ENCODE assay signal across 8 mouse cellular contexts in the genomic region with DNA sequence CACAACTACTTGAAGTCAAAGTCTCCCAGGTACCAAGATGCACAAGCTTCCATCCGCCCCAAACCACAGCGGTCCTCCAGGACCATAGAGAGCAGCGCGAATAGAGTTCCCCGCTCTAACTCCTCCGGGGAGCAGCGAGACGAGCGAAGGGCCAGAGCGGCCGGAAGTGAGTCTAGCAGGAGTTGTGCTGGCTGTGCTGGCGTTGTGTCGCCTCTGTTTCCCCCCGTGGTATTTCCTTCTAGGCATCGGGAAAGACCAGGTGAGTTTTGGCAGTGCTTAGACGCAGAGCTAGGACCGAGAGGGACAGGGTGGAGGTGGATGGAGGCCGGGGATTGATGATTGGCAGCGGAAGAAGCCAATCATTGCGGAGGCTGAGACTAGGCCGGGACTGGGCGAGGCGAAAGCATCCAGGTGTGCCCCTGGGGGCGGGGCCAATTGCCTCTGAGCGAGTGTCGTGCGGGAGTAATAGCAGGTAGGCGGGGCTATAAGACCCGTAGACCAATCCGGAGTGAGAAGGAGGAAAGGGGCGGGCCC. TPM values are rescaled to one million over a fixed set of nuclear protein-coding genes. Genes with fewer than 3 reads are reported as not detected.
A peak's percentile ranks its signal among the peaks of the same experiment; 100 is the strongest.
DNase-seq lines count a peak whose midpoint lies in the region; ATAC-seq and TF ChIP-seq lines count a peak whose summit lies in the region.

No protein-coding gene starts in this region.

- no peaks in the 10 kb centered on the region for H3K4me1 ChIP-seq in ES-Bruce4 (ENCODE audit: control insufficient read depth, insufficient read depth, low read length)
- peaks cover 24% of the 10 kb centered on the region for H3K4me1 ChIP-seq in forebrain, embryonic 14.5 days (ENCODE audit: control insufficient read depth, insufficient read depth, low read length)
- H3K4me1 ChIP-seq in lung, adult 2 months (ENCODE audit: control insufficient read depth, insufficient read depth, low read length), result peaks cover 14% of the 10 kb centered on the region

- DNase-seq in forebrain, embryonic 14.5 days (ENCODE audit: low spot score), result peak; percentile 98
- peak; percentile 89 for DNase-seq in heart, postnatal 25 days (ENCODE audit: low spot score)
- DNase-seq in layer of hippocampus, adult 18-20 months (ENCODE audit: low spot score in 2 of 2), result peak; percentile 94 to 96
- DNase-seq in lung, adult 2 months, result peak; percentile 92
- DNase-seq in thymus, adult 18-20 months, result peak; percentile 94 to 97

- under 1% methylated on average over 31 of the region's 31 CpGs for WGBS in forebrain, embryonic 14.5 days
- under 1% methylated on average over 31 of the region's 31 CpGs for WGBS in lung, adult 2 months

- H3K9ac ChIP-seq in ES-Bruce4 (ENCODE audit: low read depth, poor library complexity, severe bottlenecking), result peak overlapping the region; percentile 58
- peak overlapping the region; percentile 71 for H3K9ac ChIP-seq in forebrain, embryonic 14.5 days (ENCODE audit: low read length)

- 0 out of 2 replicates have a peak, but pooled peaks have one; percentile 36 for TF ChIP-seq EP300 in ES-Bruce4 (IDR thresholded peaks at IDR 0.05; ENCODE audit: insufficient read depth, low read depth, low read length)

- no peaks in the 10 kb centered on the region for H3K27me3 ChIP-seq in ES-Bruce4 (ENCODE audit: control insufficient read depth, insufficient read depth, low read length, poor library complexity, severe bottlenecking)
- 0 out of 2 replicates have a peak, but pooled peaks cover 3% of the 10 kb centered on the region for H3K27me3 ChIP-seq in forebrain, embryonic 14.5 days (replicated peaks; ENCODE audit: control insufficient read depth, insufficient read depth, low read length)

- H3K9me3 ChIP-seq in ES-Bruce4 (replicated peaks; ENCODE audit: control insufficient read depth, insufficient read depth, low read length, poor library complexity, severe bottlenecking), result no peaks in the 10 kb centered on the region
- H3K9me3 ChIP-seq in forebrain, embryonic 14.5 days (replicated peaks; ENCODE audit: control insufficient read depth, low read length), result no peaks in the 10 kb centered on the region

- peak overlapping the region; percentile 93 for H3K4me3 ChIP-seq in ES-Bruce4 (ENCODE audit: low read depth, low read length)
- H3K4me3 ChIP-seq in forebrain, embryonic 14.5 days (ENCODE audit: low read depth, low read length), result peak overlapping the region; percentile 53
- H3K4me3 ChIP-seq in lung, adult 2 months (replicated peaks; ENCODE audit: extremely low read depth, low read depth, low read length), result peak overlapping the region; percentile 96

- H3K4me2 ChIP-seq in forebrain, embryonic 14.5 days (ENCODE audit: low read length), result peak overlapping the region; percentile 83

- peak; percentile 65 for TF ChIP-seq POLR2A in ES-Bruce4 (IDR thresholded peaks at IDR 0.05; ENCODE audit: insufficient read depth, low read length)
- TF ChIP-seq POLR2A in lung, adult 2 months (IDR thresholded peaks at IDR 0.05; ENCODE audit: borderline replicate concordance, extremely low read depth, low read depth, low read length), result peak; percentile 69; the same call in 1 of the 2 replicates

- TF ChIP-seq CTCF in ES-Bruce4 (IDR thresholded peaks at IDR 0.05; ENCODE audit: low read depth, low read length), result no peak
- TF ChIP-seq CTCF in lung, adult 2 months (IDR thresholded peaks at IDR 0.05; ENCODE audit: insufficient read depth, low read length), result no peak

- peak overlapping the region; percentile 76 for H3K27ac ChIP-seq in ES-Bruce4 (ENCODE audit: insufficient read depth, low read length)
- H3K27ac ChIP-seq in forebrain, embryonic 14.5 days (ENCODE audit: low read depth, low read length), result peak overlapping the region; percentile 79

- intact Hi-C loops in heart, postnatal 25 days (cut with DNase I), result loop anchor here (5.0 kb wide), 2 partner anchors 168 to 188 kb away; partner anchors contain the start of gene Eml2

- ATAC-seq in cerebellum, adult (ENCODE audit: insufficient number of reproducible peaks, low FRiP score, low TSS enrichment), result peak; percentile 81
- peak; percentile 96 for ATAC-seq in forebrain, embryonic 14.5 days
- peak; percentile 89 for ATAC-seq in neutrophil, adult 5-6 weeks (ENCODE audit: extremely low read depth, insufficient number of reproducible peaks, low FRiP score, poor library complexity, severe bottlenecking)

- no peaks in the 10 kb centered on the region for H3K36me3 ChIP-seq in ES-Bruce4 (ENCODE audit: control insufficient read depth, insufficient read depth, low read length, poor library complexity, severe bottlenecking)
- H3K36me3 ChIP-seq in forebrain, embryonic 14.5 days (ENCODE audit: control insufficient read depth, insufficient read depth, low read length), result peaks cover 20% of the 10 kb centered on the region

RNA-seq across cellular contexts. Expression of gene Ercc1, which starts 0.4 kb away (rescaled TPM):
- polyA plus RNA-seq in ES-Bruce4 (2011; ENCODE audit: insufficient read depth, insufficient read length, low read depth, missing spikeins), result 38.1 and 43.7 TPM in 2 replicates
- polyA plus RNA-seq in forebrain, embryonic 14.5 days (2014; fragmentation: Nextera tagmentation; extraction: Ambion mirVana), result 99.5 and 101 TPM in 2 replicates
- total RNA-seq in heart, postnatal 25 days (2021), result 10 to 100 TPM; 40.7 to 45.1 TPM
- total RNA-seq in layer of hippocampus, adult 18-20 months (2021), result 10 to 100 TPM; 47.7 to 49.0 TPM
- 38.7 and 46.6 TPM in 2 replicates for polyA plus RNA-seq in lung, adult 2 months (2012; rRNA removed)
- total RNA-seq in neutrophil, adult 5-6 weeks (2017), result 19.6 and 28.2 TPM in 2 replicates

RNA-seq across cellular contexts. Expression of gene Cd3eap, which starts 14.3 kb away (rescaled TPM):
- 14.6 and 16.8 TPM in 2 replicates for polyA plus RNA-seq in ES-Bruce4 (2011; ENCODE audit: insufficient read depth, insufficient read length, low read depth, missing spikeins)
- polyA plus RNA-seq in forebrain, embryonic 14.5 days (2014; fragmentation: Nextera tagmentation; extraction: Ambion mirVana), result 18.4 and 20.0 TPM in 2 replicates
- total RNA-seq in heart, postnatal 25 days (2021), result 1 to 10 TPM; 9.1 to 9.7 TPM
- total RNA-seq in layer of hippocampus, adult 18-20 months (2021), result 10 to 100 TPM; 19.9 to 21.0 TPM
- 4.6 and 5.2 TPM in 2 replicates for polyA plus RNA-seq in lung, adult 2 months (2012; rRNA removed)
- 7.1 and 7.3 TPM in 2 replicates for total RNA-seq in neutrophil, adult 5-6 weeks (2017)

RNA-seq across cellular contexts. Expression of gene Ppp1r13l, which starts 14.5 kb away (rescaled TPM):
- polyA plus RNA-seq in ES-Bruce4 (2011; ENCODE audit: insufficient read depth, insufficient read length, low read depth, missing spikeins), result 21.9 and 25.5 TPM in 2 replicates
- 1.1 and 1.3 TPM in 2 replicates for polyA plus RNA-seq in forebrain, embryonic 14.5 days (2014; fragmentation: Nextera tagmentation; extraction: Ambion mirVana)
- 10 to 100 TPM; 36.5 to 40.5 TPM for total RNA-seq in heart, postnatal 25 days (2021)
- total RNA-seq in layer of hippocampus, adult 18-20 months (2021), result 1 to 10 TPM; 6.3 to 7.8 TPM
- 10.0 and 17.8 TPM in 2 replicates for polyA plus RNA-seq in lung, adult 2 months (2012; rRNA removed)
- 0.12 and 0.37 TPM in 2 replicates for total RNA-seq in neutrophil, adult 5-6 weeks (2017)

RNA-seq across cellular contexts. Expression of gene Fosb, which starts 35.2 kb away (rescaled TPM):
- 0.68 and 1.1 TPM in 2 replicates for polyA plus RNA-seq in ES-Bruce4 (2011; ENCODE audit: insufficient read depth, insufficient read length, low read depth, missing spikeins)
- 0.17 TPM in 1 of 2 replicates, not detected in the other for polyA plus RNA-seq in forebrain, embryonic 14.5 days (2014; fragmentation: Nextera tagmentation; extraction: Ambion mirVana)
- total RNA-seq in heart, postnatal 25 days (2021), result under 1 TPM; 0.59 to 0.81 TPM
- 10 to 100 TPM; 20.4 to 26.6 TPM for total RNA-seq in layer of hippocampus, adult 18-20 months (2021)
- 4.0 and 4.6 TPM in 2 replicates for polyA plus RNA-seq in lung, adult 2 months (2012; rRNA removed)
- total RNA-seq in neutrophil, adult 5-6 weeks (2017), result 60.5 and 64.4 TPM in 2 replicates

RNA-seq across cellular contexts. Expression of gene Ercc2, which starts 36.8 kb away (rescaled TPM):
- 22.6 and 28.5 TPM in 2 replicates for polyA plus RNA-seq in ES-Bruce4 (2011; ENCODE audit: insufficient read depth, insufficient read length, low read depth, missing spikeins)
- 12.9 and 15.2 TPM in 2 replicates for polyA plus RNA-seq in forebrain, embryonic 14.5 days (2014; fragmentation: Nextera tagmentation; extraction: Ambion mirVana)
- 10 to 100 TPM; 10.8 to 12.6 TPM for total RNA-seq in heart, postnatal 25 days (2021)
- total RNA-seq in layer of hippocampus, adult 18-20 months (2021), result 10 to 100 TPM; 37.5 to 38.3 TPM
- 43.3 and 44.6 TPM in 2 replicates for polyA plus RNA-seq in lung, adult 2 months (2012; rRNA removed)
- 27.4 and 30.1 TPM in 2 replicates for total RNA-seq in neutrophil, adult 5-6 weeks (2017)

Comparison
In these comparisons a context has a peak if more than half of its experiments do, and no peak if none do; other contexts are left out.
1. Peak in every context shown above with its lines: DNase-seq, ATAC-seq, H3K4me3 ChIP-seq and H3K27ac ChIP-seq.
2. RNA of gene Ppp1r13l, which starts 14.5 kb away (total RNA-seq): 36.5 to 40.5 TPM in heart, postnatal 25 days; 6.3 to 7.8 TPM in layer of hippocampus, adult 18-20 months and 0.12 to 0.37 TPM in neutrophil, adult 5-6 weeks; every median in the first group is over 4 times any median in the second.